Mouse (Mus musculus): ENCODE data around the gene Col19a1.
"Not testable (repeated sequence)": the region's sequence is repeated elsewhere in the genome, so short reads cannot be mapped to it uniquely, and the experiment has no call there.

Col19a1 gene

GRCm38 (mm10) chr1:24587141-24587541 is at the start of gene Col19a1:
Gene Col19a1 (minus strand): TSS chr1:24587472.
- no peak for DNase-seq

DNA sequence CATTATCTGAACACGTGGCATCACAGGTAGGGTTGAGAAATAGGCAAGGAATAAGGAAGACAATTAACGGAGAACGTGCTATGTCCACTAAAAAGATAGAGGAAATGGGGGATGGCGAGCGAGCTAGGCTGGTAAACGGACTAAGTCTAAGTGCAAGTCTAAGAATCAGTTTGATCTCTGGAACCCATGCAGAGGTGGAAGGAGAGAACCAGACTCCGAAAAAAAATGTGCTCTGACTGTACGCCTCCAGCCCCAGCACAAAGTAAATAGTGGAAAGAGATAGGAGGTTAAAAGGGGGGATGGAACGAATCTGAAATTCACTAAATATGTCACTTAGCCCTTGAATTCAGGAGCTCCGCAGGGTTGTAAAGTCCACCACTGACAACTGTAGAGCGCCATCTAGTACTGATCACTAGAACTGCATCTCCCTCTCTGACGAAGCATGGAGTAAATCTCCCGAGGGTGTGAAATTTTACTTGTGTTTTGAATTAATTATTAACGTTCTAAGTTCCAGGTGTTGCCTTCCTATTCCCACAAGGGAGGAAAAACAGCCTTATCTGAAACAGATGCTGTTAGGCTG is 46.4 kb upstream of the Col19a1 start:
- DNase-seq, result no peak

DNA sequence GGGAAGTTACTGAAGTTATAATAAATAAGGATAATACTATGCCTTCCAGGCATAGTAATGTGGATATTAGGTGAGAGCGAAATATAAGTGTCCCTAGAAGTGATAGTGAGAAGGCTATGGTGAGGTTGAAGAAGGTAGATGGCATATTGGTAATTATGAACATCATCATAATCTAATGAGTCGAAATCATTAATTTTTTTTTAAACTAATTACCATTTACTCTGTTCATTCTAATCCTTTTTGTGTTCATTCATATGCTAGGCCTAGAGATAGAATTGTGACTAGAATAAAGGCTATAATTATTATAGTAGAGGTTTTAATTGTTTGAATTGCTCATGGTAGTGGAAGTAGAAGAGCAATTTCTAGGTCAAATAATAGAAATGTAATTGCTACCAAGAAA is 25.3 kb upstream of the Col19a1 start:
- DNase-seq, result not testable (repeated sequence)

DNA sequence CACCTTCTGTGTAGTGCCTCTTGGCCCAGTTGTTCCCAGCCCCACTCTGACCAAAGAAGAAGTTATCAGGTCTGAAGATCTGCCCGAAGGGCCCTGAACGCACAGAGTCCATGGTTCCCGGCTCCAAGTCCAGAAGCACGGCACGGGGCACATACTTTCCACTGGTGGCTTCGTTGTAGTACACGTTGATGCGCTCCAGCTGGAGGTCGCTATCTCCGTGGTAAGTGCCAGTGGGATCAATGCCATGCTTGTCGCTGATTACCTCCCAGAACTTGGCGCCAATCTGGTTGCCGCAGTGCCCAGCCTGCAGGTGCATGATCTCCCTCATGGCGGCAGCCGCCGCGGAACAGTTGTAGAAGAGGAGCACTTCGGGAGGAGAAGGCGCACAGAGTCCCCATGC is 7.8 kb upstream of the Col19a1 start:
- no peak for DNase-seq

DNA sequence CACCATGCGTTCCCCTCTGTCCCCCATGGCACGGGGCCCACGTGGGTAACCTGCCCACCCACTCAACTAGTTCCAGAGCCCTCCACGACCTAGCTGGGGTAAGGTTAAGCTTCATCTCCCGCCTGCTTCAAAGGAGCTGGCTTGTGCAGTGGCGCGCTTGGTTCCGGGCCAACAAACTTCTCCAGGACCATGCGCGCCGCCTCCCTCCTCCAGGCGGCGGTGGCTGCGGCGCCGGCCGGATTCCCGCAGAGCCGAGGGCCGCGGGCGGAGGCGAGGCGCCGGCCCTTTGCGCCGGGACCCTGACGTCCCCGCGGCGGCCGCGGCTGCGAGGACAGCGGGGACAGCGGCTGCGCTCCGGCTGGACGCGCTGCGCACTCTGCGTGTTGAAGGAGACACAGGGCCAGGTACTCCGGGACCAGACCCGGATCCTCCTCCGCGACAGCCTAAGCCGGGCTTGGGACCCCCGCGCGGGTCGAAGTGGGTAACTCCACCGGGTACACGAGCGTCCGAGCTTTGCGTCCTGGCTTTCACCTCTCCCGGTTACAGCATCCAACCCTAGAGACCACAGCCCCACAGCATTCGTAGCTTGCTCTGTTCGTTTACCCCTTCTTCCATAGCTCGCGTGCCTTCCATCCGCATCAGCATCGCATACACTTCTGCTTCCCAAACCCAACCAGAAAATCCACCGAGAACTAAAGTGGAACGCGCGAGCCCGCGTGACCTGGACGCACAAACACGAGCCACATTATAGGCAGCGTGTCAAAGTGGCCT is 717 bp downstream of the Col19a1 start:
- no peak for DNase-seq

- no peak for DNase-seq
These were observed 14.7 kb downstream of the Col19a1 start for GRCm38 (mm10) chr1:24572602-24573001.

- no peak for DNase-seq
These were observed 23.2 kb downstream of the Col19a1 start for GRCm38 (mm10) chr1:24564113-24564512.

DNA sequence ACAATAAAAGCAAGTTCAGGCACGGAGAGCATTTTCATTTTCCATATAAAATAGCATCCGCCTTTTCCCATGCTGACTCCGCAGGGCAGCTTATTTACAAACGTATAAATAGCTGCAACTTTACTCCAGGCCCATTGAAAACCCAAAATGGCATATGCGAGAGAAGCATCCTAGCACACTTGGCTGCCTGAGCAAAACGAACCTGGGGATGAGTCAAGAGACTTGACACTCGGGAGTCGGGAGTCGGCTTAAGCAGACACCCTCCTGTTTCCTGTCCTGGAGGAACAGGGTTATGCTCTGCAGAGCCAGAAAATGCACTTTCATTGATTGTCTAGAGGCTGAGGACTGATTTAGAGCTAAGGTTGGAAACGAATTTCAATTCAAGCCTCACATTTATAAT is 29.3 kb downstream of the Col19a1 start:
- no peak for DNase-seq

GRCm38 (mm10) chr1:24553462-24553861 is 33.8 kb downstream of the Col19a1 start:
- DNase-seq, result peak; percentile 3

DNA sequence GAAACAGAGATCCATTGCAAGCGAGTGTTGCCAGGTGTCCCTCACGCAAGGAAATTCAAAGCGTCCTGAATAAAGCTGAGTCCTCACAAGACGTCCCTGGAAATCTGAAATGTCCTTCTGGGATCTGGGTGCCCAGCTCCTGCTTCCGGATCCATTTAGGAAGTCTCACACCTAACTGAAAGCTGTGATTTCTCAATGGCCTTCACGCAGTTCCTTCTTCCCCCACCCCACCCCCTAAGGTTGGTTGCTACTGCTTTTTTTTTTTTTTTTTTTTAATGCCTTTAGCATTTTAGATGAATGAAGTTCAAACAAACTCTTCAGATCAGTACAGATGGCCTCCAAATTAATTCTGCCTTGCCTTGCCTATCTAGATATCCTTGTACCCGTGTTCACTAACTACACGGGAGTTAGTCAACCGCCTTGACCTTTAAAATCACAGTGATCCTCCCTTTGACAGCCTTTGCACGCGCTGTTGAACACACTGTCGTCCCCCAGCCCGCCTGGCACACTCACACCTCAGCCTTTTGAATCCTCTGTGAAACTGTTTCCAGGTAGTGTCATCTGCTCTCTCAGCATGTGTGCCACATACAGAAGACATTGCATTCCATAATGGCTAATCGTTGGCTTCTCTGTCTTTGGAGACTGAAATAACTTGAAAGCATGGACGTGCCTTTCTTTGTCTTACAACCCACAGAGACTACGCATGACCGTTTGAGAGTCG is 36.6 kb downstream of the Col19a1 start:
- DNase-seq, result no peak

DNA sequence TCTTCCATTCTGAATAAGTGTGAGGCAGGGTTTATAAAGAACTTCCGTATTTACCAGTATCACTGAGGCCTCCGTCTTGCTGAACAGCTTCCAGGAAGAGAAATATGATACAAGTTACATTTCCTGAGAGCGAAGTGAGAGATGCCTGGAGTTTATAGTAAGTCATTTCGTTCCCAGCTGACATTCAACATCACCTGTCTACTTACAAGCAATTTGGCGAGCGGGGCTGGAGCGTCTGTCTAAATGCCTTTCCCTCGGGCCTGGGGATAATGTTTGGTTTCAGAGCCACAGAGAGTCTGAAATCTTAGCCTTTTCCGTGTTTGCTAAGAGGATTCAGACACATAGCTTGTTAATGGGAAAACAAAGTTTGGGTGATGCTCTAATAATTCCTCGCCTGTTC is 37.2 kb downstream of the Col19a1 start:
- no peak for DNase-seq

DNA sequence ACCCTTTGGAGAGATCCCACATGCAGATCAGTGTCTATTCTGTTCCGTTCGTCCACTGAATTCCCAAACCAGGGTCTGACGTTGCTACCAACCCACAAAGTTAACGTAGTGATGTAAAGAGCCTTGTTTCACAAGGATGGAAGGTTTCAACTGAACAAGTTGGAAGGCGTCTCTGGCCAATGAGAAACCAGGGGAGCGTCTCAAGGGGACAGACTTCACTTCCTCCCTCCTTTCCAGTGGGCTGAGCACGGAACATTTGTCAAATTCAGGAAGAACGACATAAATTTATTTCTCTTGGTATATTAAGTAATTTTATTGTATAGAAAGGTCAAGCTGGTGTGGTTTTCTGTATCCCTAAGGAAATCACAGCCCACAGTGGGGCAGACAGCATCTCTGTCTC is 38.2 kb downstream of the Col19a1 start:
- DNase-seq, result no peak

DNA sequence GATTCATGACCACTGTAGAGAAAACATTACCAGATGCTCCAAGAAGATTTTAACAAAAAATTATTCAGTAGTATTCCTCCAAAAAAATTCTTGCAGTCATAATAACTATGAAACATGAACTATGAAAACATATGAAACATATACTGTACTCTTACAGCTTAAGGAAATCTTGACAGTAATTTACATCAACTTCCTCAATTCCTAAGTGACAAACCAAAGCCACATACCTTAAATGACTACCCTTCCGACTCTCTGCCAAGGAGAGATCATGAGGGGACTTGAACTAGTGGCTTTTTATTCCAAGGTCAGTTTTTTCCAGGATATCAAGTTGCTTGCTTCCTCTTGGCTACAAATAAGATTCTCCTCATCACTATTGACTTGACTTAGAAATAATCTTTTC is 39.7 kb downstream of the Col19a1 start:
- no peak for DNase-seq

DNA sequence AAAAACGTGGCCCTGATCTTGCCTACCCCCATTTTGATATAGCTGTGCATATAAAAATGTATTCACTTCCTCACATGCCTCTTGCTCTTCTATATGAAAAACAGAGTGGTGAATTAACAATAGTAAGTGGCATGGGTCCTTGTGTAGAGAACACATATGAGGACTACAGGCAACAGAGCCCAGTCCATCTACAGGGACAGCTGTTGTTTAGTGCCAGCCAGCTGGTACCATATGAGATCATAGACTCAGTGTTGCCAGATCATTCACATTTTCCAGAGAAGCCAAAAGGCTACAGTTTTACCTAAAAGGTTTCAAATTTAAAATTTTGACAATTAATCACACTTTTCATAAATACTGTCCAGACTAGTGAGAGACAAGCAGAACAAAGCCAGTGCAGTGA is 47.4 kb downstream of the Col19a1 start:
- DNase-seq, result no peak

- no peak for DNase-seq
These were observed 60.1 kb downstream of the Col19a1 start for GRCm38 (mm10) chr1:24527194-24527593.

DNA sequence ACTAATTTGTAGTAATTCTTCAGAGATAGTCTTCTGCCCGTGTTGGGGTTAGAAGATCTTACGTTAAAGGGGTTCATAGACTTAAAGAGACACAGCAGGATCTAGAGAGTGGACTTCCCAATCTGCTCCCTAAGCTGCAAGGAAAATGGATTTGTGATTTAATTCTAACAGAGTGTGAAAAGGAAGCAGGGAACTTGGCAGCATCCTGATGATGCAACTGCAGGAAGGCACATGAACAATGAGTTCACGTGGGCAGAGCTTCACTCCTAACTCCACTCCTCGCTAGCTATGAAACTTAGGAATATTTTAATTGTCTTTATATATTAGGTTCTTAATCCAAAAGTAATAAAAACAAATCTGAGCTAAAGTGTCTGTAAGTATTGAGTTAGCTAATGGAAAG is 69.8 kb downstream of the Col19a1 start:
- no peak for DNase-seq

DNA sequence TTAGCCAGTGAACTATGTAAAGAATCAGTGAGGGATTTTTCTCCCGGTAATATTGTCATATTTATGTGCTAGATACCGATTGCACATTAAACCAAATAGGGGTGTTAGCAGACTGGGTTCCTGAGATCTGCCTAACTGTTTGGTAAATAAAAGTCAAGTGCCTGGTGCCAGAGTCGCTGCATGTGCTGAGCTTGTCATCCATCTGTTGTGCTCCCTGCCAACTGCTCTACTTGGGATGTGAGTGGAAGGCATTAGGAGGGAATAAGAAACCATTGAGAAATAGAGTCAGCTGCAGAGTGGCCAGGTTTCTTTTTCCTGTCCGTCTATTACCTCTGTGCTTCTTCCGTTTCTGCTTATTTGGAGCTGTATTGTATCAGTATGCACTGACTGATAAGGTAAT is 71.9 kb downstream of the Col19a1 start:
- no peak for DNase-seq

GRCm38 (mm10) chr1:24511536-24511935 is 75.7 kb downstream of the Col19a1 start:
- DNase-seq, result no peak

DNA sequence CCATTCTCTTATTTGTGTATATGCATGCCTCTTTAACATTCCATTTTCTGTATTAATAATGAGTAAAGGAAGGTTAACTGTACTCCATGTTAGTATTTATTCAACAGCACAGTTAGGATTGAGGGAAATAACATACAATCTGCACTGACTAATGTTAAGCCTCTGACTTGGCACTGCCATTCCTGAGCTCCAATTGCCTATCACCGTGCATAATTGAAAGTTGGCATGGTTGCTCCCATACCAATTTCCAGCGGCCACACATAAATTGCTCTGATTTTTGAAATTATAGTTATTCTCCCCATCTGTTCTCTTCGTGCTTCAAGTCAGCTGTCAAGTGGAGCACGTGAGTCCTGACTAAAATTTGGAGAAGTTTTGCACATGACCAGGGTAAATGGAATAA is 91.9 kb downstream of the Col19a1 start:
- no peak for DNase-seq

DNA sequence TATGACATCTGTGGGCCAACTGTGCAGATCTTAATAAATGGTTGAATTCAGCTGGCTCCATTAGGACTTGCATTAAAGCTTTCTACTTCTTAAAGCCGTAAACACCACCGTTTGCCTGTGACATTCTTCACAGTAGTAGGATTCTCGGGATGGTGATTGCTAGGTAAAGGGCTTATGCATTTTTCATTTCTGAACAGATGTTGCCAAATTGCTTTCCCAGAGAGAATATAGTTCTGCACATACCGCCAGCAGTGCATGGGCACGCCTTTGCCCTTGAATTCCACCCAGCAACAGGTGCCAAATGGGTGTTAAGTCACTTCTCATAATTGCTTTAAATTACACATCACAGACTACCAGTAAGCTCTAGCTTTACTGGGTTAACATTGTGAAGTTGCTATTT is 103.1 kb downstream of the Col19a1 start:
- DNase-seq, result no peak

DNA sequence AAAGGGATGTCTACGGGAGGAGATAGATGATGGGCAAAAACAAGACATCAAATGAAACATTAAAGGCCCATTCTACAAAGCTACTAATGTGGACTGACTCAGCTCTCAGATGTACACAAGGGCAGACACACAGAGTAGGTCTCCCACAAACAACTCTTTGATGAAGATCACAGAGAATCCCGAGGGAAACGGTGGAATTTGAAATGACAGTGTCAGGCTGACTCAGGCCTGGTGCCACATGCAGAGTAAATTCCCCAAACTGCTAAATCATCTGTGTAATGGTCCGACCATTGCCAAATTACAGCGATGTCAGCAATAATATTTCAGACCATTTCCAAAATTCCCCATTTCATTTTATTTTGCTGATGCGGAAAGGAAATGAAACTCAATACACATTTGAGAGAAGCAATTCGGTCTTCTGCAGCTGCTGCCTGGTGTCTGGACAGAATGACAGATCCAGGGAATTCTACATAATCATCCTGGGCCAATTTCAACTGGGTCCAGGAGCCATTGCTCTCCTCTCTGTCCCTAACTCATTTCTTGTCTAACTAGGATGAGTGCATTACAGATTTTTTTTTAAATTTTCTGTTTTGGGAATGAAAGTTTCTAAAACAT is 116.1 kb downstream of the Col19a1 start:
- no peak for DNase-seq

- no peak for DNase-seq
These were observed 116.6 kb downstream of the Col19a1 start for GRCm38 (mm10) chr1:24470633-24471032.

- DNase-seq, result no peak
These were observed 125.9 kb downstream of the Col19a1 start for GRCm38 (mm10) chr1:24461305-24461887.

All from kidney, adult 11 months (tissue).